Mouse (Mus musculus) testis, postnatal 14 days (tissue): ENCODE results near the gene Chaf1a.
"Not testable (repeated sequence)": the region's sequence is repeated elsewhere in the genome, so short reads cannot be mapped to it uniquely, and the experiment has no call there.

Experiments used
- DNase-seq: peaks from one replicate; pipeline ENCODE4 v3.0.0; 2021; ENCODE audit warnings: low spot score

The Chaf1a gene

GRCm38 (mm10) chr17:56038583-56039261 is 1.5 kb upstream of the Chaf1a start:
- no peak for DNase-seq

DNA sequence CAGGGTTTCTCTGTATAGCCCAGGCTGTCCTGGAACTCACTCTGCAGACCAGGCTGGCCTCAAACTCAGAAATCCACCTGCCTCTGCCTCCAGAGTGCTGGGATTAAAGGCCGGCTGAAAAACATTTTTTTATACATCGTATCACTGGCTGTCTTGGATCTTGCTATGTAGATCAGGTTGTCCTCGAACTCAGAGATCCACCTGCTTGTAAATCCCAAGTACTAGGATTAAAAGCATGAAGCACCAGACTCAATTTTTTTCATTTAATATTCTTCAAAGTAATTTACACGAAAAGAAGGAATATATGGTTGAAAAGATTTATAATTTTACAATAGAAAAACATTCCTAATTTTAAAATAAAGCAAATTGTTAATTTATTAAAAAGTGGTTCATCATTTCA is 894 bp upstream of the Chaf1a start:
- DNase-seq: no peak

GRCm38 (mm10) chr17:56040857-56041163 is 571 bp downstream of the Chaf1a start:
- DNase-seq: no peak

- no peak for DNase-seq
Observed at GRCm38 (mm10) chr17:56051369-56051768, 11.1 kb downstream of the Chaf1a start.

- no peak for DNase-seq
Observed at GRCm38 (mm10) chr17:56054938-56055337, 14.7 kb downstream of the Chaf1a start.

GRCm38 (mm10) chr17:56055945-56056678 is 15.9 kb downstream of the Chaf1a start:
- no peak for DNase-seq

DNA sequence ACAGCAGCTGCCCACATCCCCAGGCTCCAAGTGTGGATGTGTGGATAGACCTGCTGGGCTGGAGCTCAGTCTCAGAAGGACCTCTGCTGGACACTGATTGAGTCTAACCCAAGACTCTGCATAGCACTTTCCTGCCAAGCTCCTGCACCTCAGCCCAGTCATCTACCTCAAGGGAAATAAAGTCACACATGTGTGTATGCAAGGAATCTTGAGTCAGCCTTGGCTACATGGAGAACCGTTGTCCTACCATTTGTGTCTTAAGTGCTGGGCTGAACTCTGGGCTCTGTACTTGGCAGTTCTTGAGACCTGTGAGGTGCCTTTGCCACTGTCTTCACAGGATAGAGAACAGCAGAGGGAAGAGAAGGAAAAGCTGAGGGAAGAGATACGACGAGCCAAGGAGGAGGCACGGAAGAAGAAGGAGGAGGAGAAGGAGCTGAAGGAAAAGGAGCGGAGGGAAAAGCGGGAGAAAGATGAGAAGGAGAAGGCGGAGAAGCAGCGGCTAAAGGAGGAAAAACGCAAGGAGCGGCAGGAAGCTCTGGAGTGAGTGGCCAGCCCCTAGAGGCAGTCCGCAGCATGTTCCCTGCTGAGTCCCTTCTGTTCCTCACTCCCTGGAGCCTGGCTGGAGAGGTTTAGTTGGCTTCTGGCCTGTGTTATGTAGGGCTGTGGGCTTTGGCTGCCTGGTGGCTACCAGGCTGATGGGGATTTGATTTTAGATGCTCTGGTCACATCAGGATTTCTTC is 17.3 kb downstream of the Chaf1a start:
- DNase-seq: no peak

- no peak for DNase-seq
Observed at GRCm38 (mm10) chr17:56062081-56062480, 21.8 kb downstream of the Chaf1a start.

DNA sequence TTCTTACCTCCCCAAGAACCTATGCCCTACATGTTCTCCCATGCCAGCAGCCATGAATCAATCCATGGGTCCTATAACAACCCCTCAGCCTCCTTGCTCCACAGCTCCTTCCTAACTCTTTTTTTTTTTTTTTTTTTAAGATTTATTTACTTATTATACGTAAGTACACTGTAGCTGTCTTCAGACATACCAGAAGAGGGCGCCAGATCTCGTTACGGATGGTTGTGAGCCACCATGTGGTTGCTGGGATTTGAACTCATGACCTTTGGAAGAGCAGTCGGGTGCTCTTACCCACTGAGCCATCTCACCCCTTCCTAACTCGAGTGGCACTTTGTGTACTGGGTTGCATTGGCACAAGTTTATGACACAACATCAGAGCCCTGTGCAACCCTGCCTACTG is 25.5 kb downstream of the Chaf1a start:
- DNase-seq: not testable (repeated sequence)

DNA sequence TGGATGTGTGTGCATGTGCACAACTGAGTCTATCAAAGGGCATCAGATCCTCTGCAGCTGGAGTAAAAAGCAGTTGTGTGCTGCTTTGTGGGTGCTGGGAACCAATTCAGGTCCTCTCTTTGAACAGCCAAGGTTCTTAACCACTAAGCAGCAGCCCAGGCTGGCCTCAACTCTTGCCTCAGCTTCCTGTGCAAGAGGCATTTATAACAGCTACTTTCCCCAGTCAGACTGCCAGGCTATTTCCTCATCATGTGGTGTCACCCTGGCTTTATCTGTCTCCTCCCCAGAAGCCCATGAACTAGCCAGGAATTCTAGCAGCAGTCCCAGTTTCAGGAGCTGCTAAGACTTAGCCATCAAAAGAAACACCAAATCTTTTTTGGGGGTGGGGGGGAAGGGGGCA is 26.2 kb downstream of the Chaf1a start:
- no peak for DNase-seq

DNA sequence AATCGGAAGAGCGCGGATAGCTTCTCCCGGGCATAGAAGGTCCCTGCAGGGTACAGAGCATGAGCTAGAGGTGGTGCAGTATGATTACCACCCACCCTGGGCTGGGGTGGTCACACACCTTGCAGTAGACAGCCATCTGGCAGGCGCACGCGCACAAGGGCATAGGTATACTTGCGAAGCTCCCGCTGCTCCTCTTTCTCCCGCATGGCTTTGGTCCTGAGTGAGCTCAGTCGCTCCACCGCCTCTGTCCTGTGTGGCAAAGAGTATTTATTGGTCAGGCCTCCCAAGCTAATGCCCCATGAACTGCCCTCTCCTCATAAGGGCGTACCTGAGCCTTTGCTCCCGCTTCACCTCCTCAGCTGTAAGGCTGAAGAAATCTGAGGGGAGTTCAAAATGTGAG is 28.8 kb downstream of the Chaf1a start:
- no peak for DNase-seq

- no peak for DNase-seq
Observed at GRCm38 (mm10) chr17:56071126-56071525, 30.9 kb downstream of the Chaf1a start.

DNA sequence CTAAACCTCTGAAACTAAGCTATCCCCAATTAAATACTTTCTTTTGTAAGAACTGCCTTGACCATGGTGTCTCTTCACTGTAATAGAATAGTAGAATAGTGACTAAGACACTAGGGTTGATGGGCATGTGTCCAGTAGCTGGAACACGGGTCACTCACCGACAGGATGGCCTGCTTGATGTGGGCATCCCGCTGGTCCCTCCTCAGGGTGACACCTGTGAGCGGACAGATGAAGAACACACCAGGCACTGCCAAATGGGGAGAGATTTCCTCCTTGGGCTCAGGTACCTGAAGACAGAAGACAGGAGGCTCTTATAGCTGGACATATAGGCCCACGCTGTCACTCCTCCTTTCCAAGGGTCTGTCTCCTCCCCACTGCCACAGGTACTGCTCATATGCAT is 32.0 kb downstream of the Chaf1a start:
- DNase-seq: no peak

- DNase-seq: peak; percentile 88
Observed at GRCm38 (mm10) chr17:56074097-56074826, 34.0 kb downstream of the Chaf1a start.

DNA sequence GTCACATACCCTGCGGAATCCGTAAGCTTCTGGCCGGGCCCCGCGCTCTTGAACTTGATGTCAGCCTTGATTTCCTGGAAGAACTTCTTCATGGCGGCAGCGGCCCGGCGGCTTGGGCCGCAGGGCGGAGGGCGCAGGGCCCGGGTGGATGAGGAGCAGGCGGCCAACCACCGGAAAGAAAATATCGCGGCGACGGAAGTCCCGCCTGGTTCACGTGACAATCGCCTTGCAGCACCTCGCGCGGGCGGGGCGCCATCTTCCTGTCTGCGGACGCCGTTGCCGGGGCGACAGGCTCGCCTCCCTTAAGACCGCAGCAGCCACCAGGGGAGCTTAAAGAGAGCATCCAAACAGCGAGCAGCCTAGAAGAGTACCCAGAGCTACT is 34.6 kb downstream of the Chaf1a start, which contains the start of gene Ubxn6:
TSS of gene Ubxn6 (minus strand) at position 202 of the 382 bp plus-strand sequence.
- peak; percentile 95 for DNase-seq

GRCm38 (mm10) chr17:56077523-56077922 is 37.3 kb downstream of the Chaf1a start:
- no peak for DNase-seq

GRCm38 (mm10) chr17:56078361-56078760 is 38.1 kb downstream of the Chaf1a start:
- DNase-seq: not testable (repeated sequence)

DNA sequence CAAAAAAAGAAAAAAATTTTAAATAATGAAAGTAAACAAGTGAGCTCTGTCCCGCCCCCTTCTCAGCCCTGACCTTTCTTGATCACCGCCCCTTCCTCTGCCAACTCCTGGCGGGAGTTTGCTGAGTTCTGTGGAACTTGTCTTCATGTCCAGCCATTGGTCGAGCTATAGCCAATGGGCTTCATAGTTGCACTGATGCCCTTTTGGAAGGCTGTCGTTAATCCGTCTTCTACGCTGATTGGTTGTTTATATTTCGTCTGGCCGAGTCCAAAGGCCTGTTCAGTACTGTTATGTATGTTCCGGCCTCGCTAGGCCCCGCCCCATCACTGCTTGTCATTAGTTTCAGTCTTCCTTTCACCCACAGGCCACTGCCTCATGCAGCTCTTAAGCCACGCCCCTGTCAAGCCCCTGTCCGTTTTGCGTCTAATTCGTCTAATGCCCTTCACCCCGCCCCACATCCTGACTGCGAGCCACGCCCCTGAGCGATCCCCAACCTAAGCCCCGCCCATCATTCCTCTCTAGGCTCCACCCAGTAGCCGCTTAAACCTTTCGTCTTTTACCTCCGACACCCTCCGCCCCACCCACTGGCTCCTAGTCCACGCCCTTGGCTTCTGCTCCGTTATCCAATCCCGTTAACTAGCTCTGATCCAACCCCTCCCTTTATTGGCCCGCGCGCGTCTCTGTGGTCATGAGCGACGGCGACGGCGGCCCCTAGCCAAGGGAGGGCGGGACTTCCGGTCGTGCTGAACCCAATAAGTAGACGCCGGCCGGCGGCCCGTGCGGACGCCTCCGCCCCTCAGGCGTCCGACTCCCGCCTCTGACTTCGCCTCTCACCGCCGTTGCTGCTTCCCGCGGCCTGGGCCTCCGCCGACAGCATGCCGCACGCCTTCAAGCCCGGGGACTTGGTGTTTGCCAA is 38.9 kb downstream of the Chaf1a start, which contains the start of gene Hdgfl2:
TSS of gene Hdgfl2 (plus strand) at position 755 of the 916 bp plus-strand sequence.
- peak; percentile 100 for DNase-seq

GRCm38 (mm10) chr17:56079921-56080320 is 39.7 kb downstream of the Chaf1a start:
- peak; percentile 59 for DNase-seq

GRCm38 (mm10) chr17:56080781-56081585 is 40.7 kb downstream of the Chaf1a start:
- DNase-seq: peak; percentile 53
